Mouse (Mus musculus) common myeloid progenitor, adult 5-6 weeks (primary cell): ENCODE measurements at regions not wholly inside any gene's neighbourhood (a gene's known extent, or its start where the extent isn't known, plus 50 kb on each side); places are given as distances from the start of the nearest gene placed in this dataset.

Experiments
- ATAC-seq: replicated peaks from 2 replicates; pipeline ENCODE4 v1.8.0; 2016; ENCODE audit warnings: low read depth, mild to moderate bottlenecking, moderate TSS enrichment, inconsistent platforms; ENCODE audit not compliant: poor library complexity, severe bottlenecking

- ATAC-seq = no peak
Measured at GRCm38 (mm10) chr5:101032968-101033367, 187.5 kb downstream of the Gpat3 start.

DNA sequence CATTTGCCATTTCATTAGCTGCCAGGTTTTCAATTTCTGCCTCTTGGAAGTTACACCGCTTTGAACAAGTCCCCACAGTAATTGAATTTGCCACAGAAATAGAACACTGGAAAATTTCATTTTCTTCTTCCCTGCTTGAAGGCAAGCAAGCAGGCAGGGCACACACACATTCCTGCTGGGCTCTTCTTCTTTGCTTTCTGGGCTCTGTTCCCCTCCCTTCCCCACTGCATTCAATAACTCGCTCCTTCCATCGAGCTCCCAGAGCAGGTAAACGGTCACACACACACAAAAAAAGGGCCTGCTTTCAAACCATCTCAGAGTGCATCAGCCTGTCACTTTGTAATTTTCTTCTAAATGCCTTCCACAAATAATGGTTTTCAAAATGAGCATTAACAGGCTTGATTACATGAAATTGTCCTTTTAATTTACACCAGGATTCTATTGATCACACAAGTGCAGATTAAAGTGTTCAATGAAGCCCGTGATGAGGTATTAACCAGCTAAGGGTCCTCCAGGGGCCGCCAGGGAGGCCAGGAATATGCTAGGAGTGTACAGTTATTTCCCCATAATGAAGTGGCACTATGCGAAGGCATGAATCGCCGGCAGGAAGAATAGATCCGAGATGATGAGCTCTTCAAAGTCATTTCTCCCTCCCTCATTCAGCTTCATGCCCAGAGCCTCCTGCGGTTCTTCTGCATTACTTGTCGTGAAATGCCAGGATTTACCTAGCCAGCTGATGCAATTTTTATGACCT is 186.8 kb downstream of the Gpat3 start:
- no peak for ATAC-seq

DNA sequence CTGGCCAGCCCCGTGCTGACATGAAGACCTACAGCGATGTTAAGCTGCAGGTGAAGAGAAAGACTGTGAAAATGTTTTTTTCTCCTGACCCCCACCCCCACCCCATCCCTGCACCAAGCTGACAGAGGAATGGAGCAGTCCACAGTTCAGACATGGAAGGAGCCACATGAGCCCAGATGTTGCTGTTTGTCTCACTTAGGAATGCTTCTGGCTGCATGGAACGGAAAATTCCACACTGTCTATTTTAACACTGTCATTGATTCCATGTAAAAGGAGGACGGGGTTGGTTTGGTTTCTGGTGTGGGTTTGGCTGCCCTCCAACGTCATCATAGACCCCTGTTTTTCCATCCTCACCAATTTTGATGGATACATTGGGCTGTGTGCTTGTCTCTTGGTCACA is 179.3 kb downstream of the Gpat3 start:
- no peak for ATAC-seq

GRCm38 (mm10) chr5:101023784-101024183 is 178.3 kb downstream of the Gpat3 start:
- no peak for ATAC-seq

GRCm38 (mm10) chr5:101020784-101021183 is 175.3 kb downstream of the Gpat3 start:
- peak; percentile 88 for ATAC-seq

GRCm38 (mm10) chr5:101013844-101014243 is 168.3 kb downstream of the Gpat3 start:
- no peak for ATAC-seq

DNA sequence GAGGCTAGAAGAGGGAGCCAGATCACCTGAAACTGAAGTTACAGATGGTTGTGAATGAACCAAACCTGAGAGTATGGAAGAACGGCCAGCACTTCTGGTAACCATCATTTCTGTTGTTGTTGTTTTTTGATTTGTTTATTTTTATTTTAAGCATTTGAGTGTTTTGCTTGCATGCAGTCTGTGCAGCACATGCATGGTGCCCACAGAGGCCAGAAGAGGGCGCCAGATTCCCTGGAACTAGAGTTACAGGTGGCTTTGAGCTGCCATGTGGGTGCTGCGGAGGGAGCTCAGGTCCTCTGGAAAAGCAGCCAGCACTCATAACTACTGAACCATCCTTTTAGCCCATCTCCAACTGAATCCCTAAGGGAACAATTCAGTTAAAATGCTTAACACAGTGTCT is 159.7 kb downstream of the Gpat3 start:
- no peak for ATAC-seq

DNA sequence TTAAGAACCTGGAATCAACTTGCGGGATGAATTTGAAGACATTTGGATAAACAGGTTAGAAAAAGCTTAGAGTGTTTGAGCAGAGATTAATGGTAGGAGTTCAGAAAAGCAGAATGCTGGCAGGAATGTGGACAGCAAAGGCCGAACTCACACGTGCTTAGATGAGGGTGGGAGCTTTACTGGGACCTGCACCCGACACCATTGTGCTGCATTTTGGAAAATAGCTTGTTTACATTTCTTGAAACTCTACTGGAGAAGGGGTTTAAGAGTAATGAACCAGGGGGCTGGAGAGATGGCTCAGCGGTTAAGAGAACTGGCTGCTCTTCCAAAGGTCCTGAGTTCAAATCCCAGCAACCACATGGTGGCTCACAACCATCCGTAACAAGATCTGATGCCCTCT is 154.9 kb downstream of the Gpat3 start:
- no peak for ATAC-seq

DNA sequence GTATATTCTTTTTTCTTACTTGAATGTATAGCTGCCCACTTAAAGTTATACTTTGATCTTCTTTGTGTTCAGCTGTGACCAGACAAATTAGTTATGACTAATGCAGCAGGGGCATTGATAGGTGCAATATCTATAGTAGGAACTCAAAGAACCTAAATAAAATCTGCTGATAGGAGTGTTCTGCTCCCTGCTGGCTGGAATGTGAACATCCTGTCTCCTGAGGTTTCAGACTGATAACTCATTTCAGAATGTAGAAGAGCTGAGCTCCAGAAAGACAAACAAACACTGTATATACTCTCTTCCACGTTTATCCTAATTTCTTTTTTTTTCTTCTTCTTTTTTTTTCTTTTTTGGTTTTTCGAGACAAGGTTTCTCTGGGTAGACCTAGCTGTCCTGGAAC is 146.9 kb downstream of the Gpat3 start:
- no peak for ATAC-seq

DNA sequence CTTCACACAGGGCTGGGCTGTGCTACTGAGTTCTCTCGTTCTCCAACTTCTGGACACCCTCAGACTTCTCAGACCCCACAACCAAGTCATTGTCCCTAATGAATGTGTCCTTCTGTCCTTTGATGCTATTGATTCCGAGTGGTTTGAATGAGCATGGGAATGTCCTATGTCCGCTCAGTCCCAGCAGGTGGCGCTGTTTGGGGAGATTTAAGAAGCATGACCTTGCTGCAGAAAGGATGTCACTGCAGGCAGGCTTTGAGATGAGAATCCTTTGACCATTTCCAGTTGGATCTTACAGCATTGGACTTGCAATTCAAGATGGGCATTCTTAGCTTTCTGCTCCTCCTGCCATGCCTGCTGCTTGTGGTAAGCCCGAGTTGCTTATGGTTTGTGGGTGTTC is 146.1 kb downstream of the Gpat3 start:
- ATAC-seq = 0 out of 2 replicates have a peak, but pooled peaks have one; percentile 54

GRCm38 (mm10) chr5:100982573-100982936 is 137.0 kb downstream of the Gpat3 start:
- ATAC-seq = no peak

DNA sequence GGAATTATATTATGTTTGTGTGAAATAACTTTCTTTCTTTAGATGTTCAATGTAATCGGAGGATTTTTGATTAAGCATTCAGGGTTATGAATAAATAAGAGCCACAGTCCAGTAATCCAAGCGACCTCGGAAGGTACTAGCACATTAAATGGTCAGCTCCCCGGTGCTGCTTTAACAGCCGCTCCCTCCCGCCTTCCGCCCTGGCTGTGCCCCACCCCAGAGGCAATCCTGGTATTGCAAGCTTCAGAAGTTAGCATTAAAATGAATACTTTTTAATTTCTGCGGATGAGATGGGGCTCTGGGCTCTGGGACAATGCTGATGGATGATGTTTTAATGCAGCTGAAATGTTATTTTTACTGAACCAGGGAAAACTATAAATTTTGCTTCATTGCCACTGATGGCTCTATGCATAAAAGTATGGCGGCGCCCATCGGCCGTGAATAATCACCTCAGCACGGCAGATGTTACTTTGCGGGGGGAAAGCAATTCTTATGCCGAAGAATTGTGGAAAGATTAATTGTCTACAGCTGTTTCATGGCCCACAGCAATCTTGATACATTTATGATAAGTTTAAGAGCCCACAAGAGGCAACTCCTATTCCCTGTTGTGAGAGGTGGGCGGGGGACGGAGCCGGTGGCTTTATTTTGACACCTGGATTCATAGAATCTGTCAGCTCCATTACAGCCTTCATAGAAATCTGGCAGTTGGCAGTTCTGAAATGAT is 136.5 kb downstream of the Gpat3 start:
- ATAC-seq = no peak

DNA sequence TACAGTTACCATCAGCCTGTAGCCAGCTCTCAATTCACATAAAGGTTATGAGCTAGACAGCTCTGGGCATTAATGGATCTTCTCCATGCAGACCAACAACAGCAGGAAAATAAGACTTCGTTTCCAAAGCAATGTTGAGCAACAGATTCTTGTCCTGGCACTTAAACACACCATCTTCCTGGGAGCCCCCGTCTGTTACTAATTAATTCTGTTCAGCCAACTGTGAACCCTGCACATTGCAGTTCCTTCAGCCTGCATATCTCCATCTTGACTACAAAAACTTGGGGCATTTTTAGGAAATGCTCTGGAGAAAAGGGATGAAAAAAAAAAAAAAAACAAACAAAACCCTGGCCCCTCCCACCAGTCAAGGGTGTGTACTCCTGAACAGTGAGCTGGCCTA is 131.2 kb downstream of the Gpat3 start:
- no peak for ATAC-seq

GRCm38 (mm10) chr5:100951210-100951609 is 105.7 kb downstream of the Gpat3 start:
- ATAC-seq = no peak
